Mouse (Mus musculus): Measurements from ENCODE around the gene Arfip2.

Gene Arfip2

GRCm38 (mm10) chr7:105615720-105616119 lies 24.5 kb downstream of the Arfip2 start:
- in situ Hi-C loops (cut with MboI, MseI), result no loop called here

DNA sequence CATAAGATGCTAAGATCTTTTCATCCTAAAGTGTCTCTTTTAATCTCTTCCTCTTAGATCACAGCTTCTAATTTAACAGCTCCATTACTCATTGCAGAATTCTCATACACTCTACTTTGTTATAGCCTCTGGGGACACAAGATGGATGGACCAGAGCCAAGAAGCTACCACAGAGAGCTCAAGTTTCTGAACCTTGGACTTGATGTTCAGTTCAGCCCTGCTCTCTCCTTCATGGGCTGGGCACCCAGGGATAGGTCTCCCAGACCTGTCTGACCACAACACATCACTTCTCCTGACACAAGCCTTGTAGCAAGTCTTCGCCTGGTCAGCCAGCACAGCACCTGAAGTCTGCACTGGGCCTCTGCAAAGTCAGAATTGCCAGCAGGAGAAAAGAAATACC lies 25.8 kb downstream of the Arfip2 start:
- in situ Hi-C loops (cut with MboI, MseI), result no loop called here

DNA sequence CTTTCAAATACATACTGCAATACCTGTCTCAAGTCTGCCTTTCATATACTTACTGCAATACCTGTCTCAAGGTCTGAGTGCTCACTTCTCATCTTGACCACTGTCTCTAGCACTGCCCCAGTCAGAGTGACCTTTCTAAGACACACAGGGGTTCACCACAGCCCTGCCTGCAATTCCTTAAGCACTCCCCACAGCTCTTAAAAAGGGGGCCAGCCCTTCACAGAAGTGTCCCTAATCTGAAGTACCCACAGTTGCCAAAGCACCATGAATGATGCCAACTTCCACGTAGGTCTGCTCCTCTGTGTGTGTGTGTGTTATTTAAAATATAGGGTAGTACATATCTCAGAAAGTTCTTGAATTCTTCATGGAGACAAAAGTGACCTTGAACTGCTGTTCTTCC lies 28.4 kb downstream of the Arfip2 start:
- in situ Hi-C loops (cut with MboI, MseI), result no loop called here

DNA sequence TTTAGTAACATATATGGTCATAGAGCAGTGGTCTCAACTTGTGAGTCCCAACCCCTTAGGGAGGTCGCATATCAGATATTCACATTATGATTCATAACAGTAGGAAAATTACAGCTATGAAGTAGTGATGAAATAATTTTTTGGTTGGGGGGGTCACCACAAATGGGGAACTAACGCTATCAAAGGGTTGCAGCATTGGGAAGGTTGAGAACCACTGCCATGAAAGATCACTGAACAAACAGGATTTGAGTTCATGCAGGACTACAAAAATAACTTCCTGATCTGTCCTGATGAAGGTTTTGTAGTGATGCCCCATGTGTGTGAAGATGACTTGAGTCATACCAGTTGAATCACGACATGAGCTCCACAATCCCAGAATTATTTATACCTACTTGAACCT lies 31.7 kb downstream of the Arfip2 start:
- in situ Hi-C loops (cut with MboI, MseI), result no loop called here

GRCm38 (mm10) chr7:105602860-105603623 lies 37.2 kb downstream of the Arfip2 start:
- in situ Hi-C loops (cut with MboI, MseI), result no loop called here

- in situ Hi-C loops (cut with MboI, MseI), result no loop called here
Observed at GRCm38 (mm10) chr7:105590097-105590496, 50.1 kb downstream of the Arfip2 start.

- in situ Hi-C loops (cut with MboI, MseI), result no loop called here
Observed at GRCm38 (mm10) chr7:105588325-105588912, 51.8 kb downstream of the Arfip2 start.

Data from T-helper 2 cell (primary cell).